In the genomic region with DNA sequence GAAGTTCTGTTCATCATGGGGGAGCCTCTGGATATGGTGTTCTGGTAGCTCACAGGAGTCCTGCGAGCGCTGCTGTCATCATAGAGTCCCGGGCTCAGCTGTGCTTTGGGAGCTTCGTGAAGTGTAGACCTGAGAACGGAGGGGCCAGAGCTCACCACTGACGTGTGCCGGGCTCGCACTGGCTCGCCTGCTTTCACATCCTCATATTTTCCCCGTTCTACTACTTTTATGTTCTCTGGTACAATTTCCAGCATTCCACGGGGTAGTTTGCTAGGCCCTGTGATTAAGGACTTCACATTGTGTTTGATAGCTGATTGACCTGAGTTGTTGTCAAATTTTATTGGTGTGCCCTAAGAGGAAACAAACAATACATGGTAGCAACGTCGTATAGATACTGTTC, we compare ENCODE assay signal across 16 mouse cellular contexts.
"Had no signal": no experiment of that assay in that cellular context is flagged by ENCODE, and none has a peak within 500 bp of the region (broad histone marks: within the 10 kb centered on the region; RNA-seq: fewer than 3 reads in every experiment).

No protein-coding gene starts in this region.

- H3K4me3 ChIP-seq: neural tube, embryonic 13.5 days; neural tube, embryonic 15.5 days; stomach, embryonic 15.5 days had no signal

- DNase-seq: retina, postnatal 1 day; right cerebral cortex, adult 18-20 months; right cerebral cortex, postnatal 14 days; right cerebral cortex, postnatal 25 days; right cerebral cortex, postnatal 4 days; spleen, adult 18-20 months; thymus, adult 18-20 months; thymus, adult 2 months; thymus, postnatal 14 days; thymus, postnatal 25 days; thymus, postnatal 36 days; thymus, postnatal 4 days had no signal

- H3K4me2 ChIP-seq: neural tube, embryonic 13.5 days; neural tube, embryonic 15.5 days; stomach, embryonic 15.5 days had no signal

- H3K27ac ChIP-seq: neural tube, embryonic 13.5 days; neural tube, embryonic 15.5 days; stomach, embryonic 15.5 days; stomach, postnatal 0 days had no signal

- H3K9ac ChIP-seq: neural tube, embryonic 13.5 days; neural tube, embryonic 15.5 days; stomach, embryonic 15.5 days had no signal

- H3K4me1 ChIP-seq: neural tube, embryonic 13.5 days; neural tube, embryonic 15.5 days; stomach, embryonic 15.5 days had no signal

- H3K9me3 ChIP-seq: neural tube, embryonic 13.5 days; neural tube, embryonic 15.5 days; stomach, embryonic 15.5 days had no signal

- H3K27me3 ChIP-seq: neural tube, embryonic 13.5 days; neural tube, embryonic 15.5 days; stomach, embryonic 15.5 days had no signal
